Mouse (Mus musculus) pancreas, adult 10 weeks (tissue): Measurements from ENCODE around the gene Cyb5b. TPM values are rescaled to one million over a fixed set of nuclear protein-coding genes. Genes with fewer than 3 reads are reported as not detected.

ENCODE experiments used
- polyA plus RNA-seq: library from polyadenylated mRNA; stranded (reverse); fragments of 350-450 nt; fragmentation: Illumina TruSeq; extraction: RNeasy Lipid Tissue Mini Kit (QIAGEN cat#74804); gene quantifications from one replicate; pipeline ENCODE4 v1.2.3, GENCODE M21; 2015; ENCODE audit warnings: low read depth, low replicate concordance; ENCODE audit not compliant: insufficient read depth

Gene Cyb5b
- polyA plus RNA-seq, result 23.5 TPM

DNA sequence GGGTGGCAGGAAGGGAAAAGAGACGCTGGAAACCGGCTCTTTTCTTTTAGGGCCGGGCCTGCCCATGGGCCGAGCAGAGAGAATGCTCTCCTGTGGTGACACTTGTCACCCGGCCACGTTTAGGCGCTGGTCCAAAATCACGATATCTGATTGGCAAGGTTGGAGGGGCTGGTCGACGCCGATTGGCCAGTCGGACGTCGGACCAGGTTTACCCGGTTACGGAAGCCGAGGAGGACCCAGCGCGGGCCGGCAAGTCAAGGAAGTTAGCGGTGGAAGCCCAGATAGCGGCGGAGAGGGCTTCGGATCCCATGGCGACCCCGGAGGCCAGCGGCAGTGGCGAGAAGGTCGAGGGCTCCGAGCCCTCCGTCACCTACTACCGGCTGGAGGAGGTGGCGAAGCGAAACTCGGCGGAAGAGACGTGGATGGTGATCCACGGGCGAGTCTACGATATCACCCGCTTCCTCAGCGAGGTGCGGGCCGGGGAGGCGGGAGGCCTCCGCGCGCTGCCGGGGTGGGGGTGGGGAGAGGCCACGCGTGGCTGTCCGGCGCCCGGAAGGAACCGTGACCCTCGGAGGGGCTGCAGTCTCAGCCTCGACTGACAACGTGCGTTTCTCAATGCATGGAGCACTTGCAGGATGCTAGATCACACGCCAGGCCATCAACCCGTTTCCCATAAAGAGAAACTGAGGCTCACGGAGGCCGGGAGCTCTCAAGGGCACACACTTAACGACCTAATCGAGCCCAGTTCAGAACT, at the start of gene Cyb5b:
Cyb5b (plus strand) TSS at position 237 of the 754 bp plus-strand sequence.

Other genes with a start within 250 kb of the Cyb5b start
- 4.1 TPM for gene Sntb2, start 214.9 kb upstream of the Cyb5b start, polyA plus RNA-seq
- 13.1 TPM for gene Vps4a, start 119.4 kb upstream of the Cyb5b start, polyA plus RNA-seq
- 7.7 TPM for gene Pdf, start 102.0 kb upstream of the Cyb5b start, polyA plus RNA-seq
- 8.9 TPM for gene Cog8, start 94.0 kb upstream of the Cyb5b start, polyA plus RNA-seq
- gene Nip7, start 93.8 kb upstream of the Cyb5b start, polyA plus RNA-seq, result 5.0 TPM
- 159 TPM for gene Tmed6, start 85.0 kb upstream of the Cyb5b start, polyA plus RNA-seq
- gene Terf2, start 54.1 kb upstream of the Cyb5b start, polyA plus RNA-seq, result 10.7 TPM
- 10.7 TPM for gene Nfat5, start 142.8 kb downstream of the Cyb5b start, polyA plus RNA-seq